Mouse (Mus musculus): Measurements from ENCODE around the gene Mas1. TPM values are rescaled to one million over a fixed set of nuclear protein-coding genes. Genes with fewer than 3 reads are reported as not detected.

The Mas1 gene
- polyA plus RNA-seq, 1 experiment from 2014 or later, result 0.19 TPM

- Histone ChIP-seq H3K27me3 (ENCODE audit: control insufficient read depth, insufficient read depth, low read length) (no peaks in the 10 kb centered on the region), H3K4me1 (ENCODE audit: control insufficient read depth, insufficient read depth, low read length) (no peaks in the 10 kb centered on the region), H3K9ac (ENCODE audit: low read length) (no peak overlapping the region), H3K4me3 (ENCODE audit: low read depth, low read length) (no peak overlapping the region), H3K9me3 (ENCODE audit: control insufficient read depth, low read length) (no peaks in the 10 kb centered on the region), H3K4me2 (ENCODE audit: low read depth) (no peak overlapping the region), H3K27ac (ENCODE audit: low read depth, low read length) (no peak overlapping the region), H3K36me3 (ENCODE audit: control insufficient read depth, insufficient read depth, low read length) (peaks cover 3% of the 10 kb centered on the region; the same call in 1 of the 2 replicates)
- WGBS, result 33% methylated on average over 6 of the region's 6 CpGs
- ATAC-seq (ENCODE audit: insufficient read depth, low FRiP score, low TSS enrichment) (no peak), DNase-seq (ENCODE audit: low spot score) (no peak)
These were observed 18.7 kb upstream of the Mas1 start for GRCm38 (mm10) chr17:12886620-12887019.

GRCm38 (mm10) chr17:12881216-12881615, 13.3 kb upstream of the Mas1 start:
- H3K27me3 ChIP-seq (ENCODE audit: control insufficient read depth, insufficient read depth, low read length), result no peaks in the 10 kb centered on the region
- H3K4me3 ChIP-seq (ENCODE audit: low read depth, low read length), result no peak overlapping the region
- no peaks in the 10 kb centered on the region for H3K9me3 ChIP-seq (ENCODE audit: control insufficient read depth, low read length)
- H3K9ac ChIP-seq (ENCODE audit: low read length), result no peak overlapping the region
- H3K4me2 ChIP-seq (ENCODE audit: low read depth), result no peak overlapping the region
- no peaks in the 10 kb centered on the region for H3K36me3 ChIP-seq (ENCODE audit: control insufficient read depth, insufficient read depth, low read length)
- WGBS, result 78% methylated on average over 1 of the region's 1 CpGs
- ATAC-seq (ENCODE audit: insufficient read depth, low FRiP score, low TSS enrichment) (no peak), DNase-seq (ENCODE audit: low spot score) (peak; percentile 8)
- H3K4me1 ChIP-seq (ENCODE audit: control insufficient read depth, insufficient read depth, low read length), result no peaks in the 10 kb centered on the region
- H3K27ac ChIP-seq (ENCODE audit: low read depth, low read length), result no peak overlapping the region

- H3K27me3 ChIP-seq (ENCODE audit: control insufficient read depth, insufficient read depth, low read length), result no peaks in the 10 kb centered on the region
- ATAC-seq (ENCODE audit: insufficient read depth, low FRiP score, low TSS enrichment) (no peak), DNase-seq (ENCODE audit: low spot score) (peak; percentile 79)
- H3K4me2 ChIP-seq (ENCODE audit: low read depth), result 0 out of 2 replicates have a peak overlapping the region, but pooled peaks have one; percentile 6
- no peak overlapping the region for H3K27ac ChIP-seq (ENCODE audit: low read depth, low read length)
- 7% methylated on average over 14 of the region's 14 CpGs for WGBS
- no peak overlapping the region for H3K9ac ChIP-seq (ENCODE audit: low read length)
- no peaks in the 10 kb centered on the region for H3K4me1 ChIP-seq (ENCODE audit: control insufficient read depth, insufficient read depth, low read length)
- no peaks in the 10 kb centered on the region for H3K36me3 ChIP-seq (ENCODE audit: control insufficient read depth, insufficient read depth, low read length)
- H3K4me3 ChIP-seq (ENCODE audit: low read depth, low read length), result no peak overlapping the region
- H3K9me3 ChIP-seq (ENCODE audit: control insufficient read depth, low read length), result no peaks in the 10 kb centered on the region
These were observed 12.2 kb upstream of the Mas1 start for GRCm38 (mm10) chr17:12880178-12880577.

- Histone ChIP-seq H3K4me3 (ENCODE audit: low read depth, low read length) (no peak within 1 kb of the TSS), H3K9ac (ENCODE audit: low read length) (no peak within 1 kb of the TSS), H3K27ac (ENCODE audit: low read depth, low read length) (no peak within 1 kb of the TSS), H3K4me2 (ENCODE audit: low read depth) (no peak within 1 kb of the TSS), H3K27me3 (ENCODE audit: control insufficient read depth, insufficient read depth, low read length) (no peaks in the 10 kb centered on the region), H3K9me3 (ENCODE audit: control insufficient read depth, low read length) (no peaks in the 10 kb centered on the region), H3K36me3 (ENCODE audit: control insufficient read depth, insufficient read depth, low read length) (no peaks in the 10 kb centered on the region), H3K4me1 (ENCODE audit: control insufficient read depth, insufficient read depth, low read length) (no peaks in the 10 kb centered on the region)
- ATAC-seq (ENCODE audit: insufficient read depth, low FRiP score, low TSS enrichment) (no peak), DNase-seq (ENCODE audit: low spot score) (no peak)
- 89% methylated on average over 5 of the region's 5 CpGs for WGBS
These were observed 7.8 kb upstream of the Mas1 start, which contains the start of gene Mrgprh for GRCm38 (mm10) chr17:12875734-12876133. Gene Mrgprh, plus strand, starts transcription at chr17:12876034.

GRCm38 (mm10) chr17:12872275-12873028, 4.5 kb upstream of the Mas1 start:
- no peak for DNase-seq (ENCODE audit: low spot score)
- WGBS, result 60% methylated on average over 16 of the region's 16 CpGs
- no peak for ATAC-seq (ENCODE audit: insufficient read depth, low FRiP score, low TSS enrichment)

GRCm38 (mm10) chr17:12868640-12869039, 697 bp upstream of the Mas1 start:
- H3K4me3 ChIP-seq (ENCODE audit: low read depth, low read length), result no peak overlapping the region
- WGBS, result 37% methylated on average over 4 of the region's 4 CpGs

More at GRCm38 (mm10) chr17:12872275-12873028, 4.5 kb upstream of the Mas1 start:
- no peaks in the 10 kb centered on the region for H3K9me3 ChIP-seq (ENCODE audit: control insufficient read depth, low read length)
- H3K27ac ChIP-seq (ENCODE audit: low read depth, low read length), result no peak overlapping the region
- H3K4me1 ChIP-seq (ENCODE audit: control insufficient read depth, insufficient read depth, low read length), result no peaks in the 10 kb centered on the region
- no peaks in the 10 kb centered on the region for H3K36me3 ChIP-seq (ENCODE audit: control insufficient read depth, insufficient read depth, low read length)
- no peak overlapping the region for H3K4me3 ChIP-seq (ENCODE audit: low read depth, low read length)
- no peaks in the 10 kb centered on the region for H3K27me3 ChIP-seq (ENCODE audit: control insufficient read depth, insufficient read depth, low read length)
- no peak overlapping the region for H3K4me2 ChIP-seq (ENCODE audit: low read depth)
- H3K9ac ChIP-seq (ENCODE audit: low read length), result no peak overlapping the region

GRCm38 (mm10) chr17:12866853-12867252, 1.1 kb downstream of the Mas1 start:
- Histone ChIP-seq H3K4me1 (ENCODE audit: control insufficient read depth, insufficient read depth, low read length) (no peaks in the 10 kb centered on the region), H3K4me2 (ENCODE audit: low read depth) (no peak overlapping the region), H3K36me3 (ENCODE audit: control insufficient read depth, insufficient read depth, low read length) (no peaks in the 10 kb centered on the region), H3K27me3 (ENCODE audit: control insufficient read depth, insufficient read depth, low read length) (no peaks in the 10 kb centered on the region), H3K9me3 (ENCODE audit: control insufficient read depth, low read length) (no peaks in the 10 kb centered on the region), H3K4me3 (ENCODE audit: low read depth, low read length) (no peak overlapping the region), H3K9ac (ENCODE audit: low read length) (no peak overlapping the region), H3K27ac (ENCODE audit: low read depth, low read length) (no peak overlapping the region)
- WGBS, result 85% methylated on average over 10 of the region's 10 CpGs
- ATAC-seq (ENCODE audit: insufficient read depth, low FRiP score, low TSS enrichment) (no peak), DNase-seq (ENCODE audit: low spot score) (no peak)

More at GRCm38 (mm10) chr17:12868640-12869039, 697 bp upstream of the Mas1 start:
- Histone ChIP-seq H3K36me3 (ENCODE audit: control insufficient read depth, insufficient read depth, low read length) (no peaks in the 10 kb centered on the region), H3K27me3 (ENCODE audit: control insufficient read depth, insufficient read depth, low read length) (no peaks in the 10 kb centered on the region), H3K27ac (ENCODE audit: low read depth, low read length) (no peak overlapping the region), H3K9ac (ENCODE audit: low read length) (no peak overlapping the region), H3K4me2 (ENCODE audit: low read depth) (no peak overlapping the region), H3K4me1 (ENCODE audit: control insufficient read depth, insufficient read depth, low read length) (no peaks in the 10 kb centered on the region), H3K9me3 (ENCODE audit: control insufficient read depth, low read length) (no peaks in the 10 kb centered on the region)
- ATAC-seq (ENCODE audit: insufficient read depth, low FRiP score, low TSS enrichment) (no peak), DNase-seq (ENCODE audit: low spot score) (no peak)

GRCm38 (mm10) chr17:12865407-12865806, 2.5 kb downstream of the Mas1 start:
- H3K27me3 ChIP-seq (ENCODE audit: control insufficient read depth, insufficient read depth, low read length), result no peaks in the 10 kb centered on the region
- DNase-seq (ENCODE audit: low spot score) (no peak), ATAC-seq (ENCODE audit: insufficient read depth, low FRiP score, low TSS enrichment) (no peak)
- H3K4me2 ChIP-seq (ENCODE audit: low read depth), result no peak overlapping the region
- 79% methylated on average over 3 of the region's 3 CpGs for WGBS
- H3K9ac ChIP-seq (ENCODE audit: low read length), result no peak overlapping the region
- H3K36me3 ChIP-seq (ENCODE audit: control insufficient read depth, insufficient read depth, low read length), result no peaks in the 10 kb centered on the region
- no peaks in the 10 kb centered on the region for H3K4me1 ChIP-seq (ENCODE audit: control insufficient read depth, insufficient read depth, low read length)
- no peak overlapping the region for H3K4me3 ChIP-seq (ENCODE audit: low read depth, low read length)
- H3K9me3 ChIP-seq (ENCODE audit: control insufficient read depth, low read length), result no peaks in the 10 kb centered on the region
- H3K27ac ChIP-seq (ENCODE audit: low read depth, low read length), result no peak overlapping the region

GRCm38 (mm10) chr17:12864111-12864510, 3.8 kb downstream of the Mas1 start:
- H3K36me3 ChIP-seq (ENCODE audit: control insufficient read depth, insufficient read depth, low read length), result no peaks in the 10 kb centered on the region
- no peak for ATAC-seq (ENCODE audit: insufficient read depth, low FRiP score, low TSS enrichment)
- H3K4me3 ChIP-seq (ENCODE audit: low read depth, low read length), result no peak overlapping the region
- H3K27ac ChIP-seq (ENCODE audit: low read depth, low read length), result no peak overlapping the region
- no peak overlapping the region for H3K4me2 ChIP-seq (ENCODE audit: low read depth)
- no peaks in the 10 kb centered on the region for H3K4me1 ChIP-seq (ENCODE audit: control insufficient read depth, insufficient read depth, low read length)
- no peak overlapping the region for H3K9ac ChIP-seq (ENCODE audit: low read length)
- no peak for DNase-seq (ENCODE audit: low spot score)
- no peaks in the 10 kb centered on the region for H3K9me3 ChIP-seq (ENCODE audit: control insufficient read depth, low read length)
- no peaks in the 10 kb centered on the region for H3K27me3 ChIP-seq (ENCODE audit: control insufficient read depth, insufficient read depth, low read length)

Measured in neural tube, embryonic 11.5 days (tissue).